Mouse (Mus musculus) erythroblast, embryonic 14.5 days (primary cell): Measurements from ENCODE around the gene Aim2.

Experiments
- GATA1 ChIP-seq: IDR thresholded peaks from 2 replicates; pipeline ENCODE4 v1.6.1; 2012; ENCODE audit warnings: low read length, inconsistent platforms, mixed read lengths
- TAL1 ChIP-seq: IDR thresholded peaks from 3 replicates; pipeline ENCODE4 v1.6.1; 2012; ENCODE audit warnings: low read length, inconsistent platforms, mixed read lengths

DNA sequence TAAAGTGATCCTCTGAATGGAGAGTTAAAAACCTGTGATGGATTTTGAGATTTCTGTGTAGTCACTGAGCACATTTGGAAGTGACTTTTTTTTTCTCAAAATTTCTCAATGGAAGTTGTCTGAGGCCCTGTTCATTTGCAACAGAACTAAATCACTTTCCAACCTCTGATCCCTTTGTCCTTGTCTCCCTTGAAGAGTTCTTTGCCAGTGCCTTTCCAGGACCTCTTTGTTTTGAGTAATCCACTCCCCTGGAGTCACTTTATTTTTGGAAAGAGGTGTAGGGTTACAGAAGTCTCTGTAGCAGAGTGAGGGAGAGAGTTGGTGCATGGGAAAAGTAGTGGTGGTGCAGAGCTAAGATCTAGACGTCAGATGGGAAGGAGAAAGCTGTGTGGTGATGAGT is 2.2 kb upstream of the Aim2 start:
- TF ChIP-seq GATA1 (no peak), TAL1 (no peak)
